Mouse (Mus musculus) kidney, postnatal 10 days (tissue): Measurements from ENCODE around the gene Spata5.

ENCODE experiments used
- DNase-seq: peaks from one replicate; pipeline ENCODE4 v3.0.0; 2021; ENCODE audit warnings: mixed read lengths

The Spata5 gene

GRCm38 (mm10) chr3:37419458-37419991, at the start of gene Spata5:
Gene Spata5 (plus strand): TSS chr3:37419896.
- DNase-seq = peak; percentile 100

- no peak for DNase-seq
Observed at GRCm38 (mm10) chr3:37370407-37370806, 49.3 kb upstream of the Spata5 start.

GRCm38 (mm10) chr3:37373712-37374111, 46.0 kb upstream of the Spata5 start:
- DNase-seq = peak; percentile 58

DNA sequence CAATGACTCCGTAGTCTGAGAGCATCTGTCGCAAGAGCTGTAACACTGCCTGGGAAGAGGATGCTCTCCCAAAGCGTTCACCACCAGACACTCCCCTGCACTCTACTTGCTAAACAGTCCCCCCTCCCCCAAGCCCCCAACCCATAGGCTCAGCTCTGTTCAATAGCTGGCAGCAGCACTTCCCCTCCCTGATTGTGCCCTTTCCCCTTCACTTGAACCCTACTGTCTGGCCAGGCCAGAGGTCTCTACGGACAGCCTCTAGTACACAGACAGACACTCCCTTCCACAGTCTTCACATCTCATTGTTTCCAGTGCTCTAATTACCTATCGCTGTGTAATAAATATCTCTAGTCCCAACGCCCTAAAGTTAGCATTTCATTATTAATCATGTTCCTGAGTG, 41.8 kb upstream of the Spata5 start:
- no peak for DNase-seq

DNA sequence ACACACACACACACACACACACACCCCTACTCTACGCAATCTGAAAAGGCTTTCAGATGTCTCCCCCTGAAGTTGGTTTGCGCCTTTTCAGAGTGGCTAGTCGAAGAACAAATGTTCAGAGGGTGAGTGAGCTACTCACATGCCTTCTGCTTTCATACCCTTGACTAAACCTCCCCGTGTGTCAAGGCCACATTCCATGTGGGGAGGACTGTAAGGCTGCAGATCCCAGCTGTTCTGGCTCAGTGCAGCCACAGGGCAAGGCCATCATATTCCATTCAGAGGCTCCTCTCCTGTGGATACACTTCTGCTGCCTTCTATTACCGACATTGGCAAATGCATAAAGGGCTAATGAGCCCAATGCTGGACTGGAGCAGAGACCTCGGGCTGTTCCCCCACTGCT, 41.3 kb upstream of the Spata5 start:
- DNase-seq = peak; percentile 43

GRCm38 (mm10) chr3:37379201-37379600, 40.5 kb upstream of the Spata5 start:
- no peak for DNase-seq

GRCm38 (mm10) chr3:37379930-37380881, 39.5 kb upstream of the Spata5 start:
- DNase-seq = peak; percentile 32

- no peak for DNase-seq
Observed at GRCm38 (mm10) chr3:37381457-37381856, 38.2 kb upstream of the Spata5 start.

DNA sequence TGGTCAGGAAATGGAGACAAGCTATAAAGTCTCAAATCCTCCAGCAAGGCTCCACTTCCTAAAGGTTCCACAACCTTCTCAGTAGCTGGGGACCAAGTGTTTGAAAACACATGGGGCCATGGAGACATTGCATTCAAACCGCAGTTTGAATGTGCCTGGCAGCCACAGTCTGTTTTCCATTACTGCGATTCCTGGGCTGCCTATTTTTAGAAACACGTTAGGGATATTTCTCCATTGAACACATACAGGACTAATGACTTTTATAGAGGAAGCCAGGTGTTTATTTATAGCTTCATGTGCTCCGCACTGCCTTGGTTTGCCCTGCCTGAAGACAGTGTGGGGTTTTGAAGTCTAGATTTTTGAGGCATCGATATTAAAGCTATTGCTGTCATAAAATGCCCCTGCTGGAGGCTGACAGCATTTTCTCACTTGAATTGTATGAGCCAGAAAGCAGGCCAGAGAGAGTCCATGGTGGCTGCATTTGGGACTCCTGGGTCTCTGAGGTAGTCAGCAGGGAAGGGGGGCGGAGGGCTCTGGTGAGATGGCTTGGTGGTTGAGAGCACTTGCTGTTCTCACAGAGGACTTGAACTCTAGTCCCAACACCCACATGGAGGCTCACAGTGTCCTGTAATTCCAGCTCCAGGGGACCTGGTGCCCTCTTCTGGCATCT, 36.5 kb upstream of the Spata5 start:
- no peak for DNase-seq

DNA sequence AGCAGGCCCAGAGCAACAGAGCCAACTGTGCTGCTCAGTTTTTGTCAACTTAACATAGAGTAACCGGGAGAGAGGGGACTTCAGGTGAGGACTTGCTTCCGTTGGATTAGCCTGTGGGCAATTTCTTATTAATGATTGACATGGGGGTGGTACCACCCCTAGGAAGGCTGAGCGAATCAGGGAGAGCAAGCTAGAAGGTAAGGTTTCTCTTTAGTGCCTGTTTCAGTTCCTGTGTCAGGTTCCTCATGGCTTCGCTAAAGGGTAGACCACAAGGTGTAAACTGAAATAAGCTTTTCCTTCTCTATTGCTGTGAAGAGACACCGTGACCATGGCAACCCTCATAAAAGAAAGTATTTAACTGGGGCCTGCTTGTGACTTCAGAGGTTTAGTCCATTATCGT, 32.4 kb upstream of the Spata5 start:
- DNase-seq = no peak

GRCm38 (mm10) chr3:37396930-37397608, 22.6 kb upstream of the Spata5 start:
- DNase-seq = no peak

GRCm38 (mm10) chr3:37397646-37398045, 22.1 kb upstream of the Spata5 start:
- no peak for DNase-seq

DNA sequence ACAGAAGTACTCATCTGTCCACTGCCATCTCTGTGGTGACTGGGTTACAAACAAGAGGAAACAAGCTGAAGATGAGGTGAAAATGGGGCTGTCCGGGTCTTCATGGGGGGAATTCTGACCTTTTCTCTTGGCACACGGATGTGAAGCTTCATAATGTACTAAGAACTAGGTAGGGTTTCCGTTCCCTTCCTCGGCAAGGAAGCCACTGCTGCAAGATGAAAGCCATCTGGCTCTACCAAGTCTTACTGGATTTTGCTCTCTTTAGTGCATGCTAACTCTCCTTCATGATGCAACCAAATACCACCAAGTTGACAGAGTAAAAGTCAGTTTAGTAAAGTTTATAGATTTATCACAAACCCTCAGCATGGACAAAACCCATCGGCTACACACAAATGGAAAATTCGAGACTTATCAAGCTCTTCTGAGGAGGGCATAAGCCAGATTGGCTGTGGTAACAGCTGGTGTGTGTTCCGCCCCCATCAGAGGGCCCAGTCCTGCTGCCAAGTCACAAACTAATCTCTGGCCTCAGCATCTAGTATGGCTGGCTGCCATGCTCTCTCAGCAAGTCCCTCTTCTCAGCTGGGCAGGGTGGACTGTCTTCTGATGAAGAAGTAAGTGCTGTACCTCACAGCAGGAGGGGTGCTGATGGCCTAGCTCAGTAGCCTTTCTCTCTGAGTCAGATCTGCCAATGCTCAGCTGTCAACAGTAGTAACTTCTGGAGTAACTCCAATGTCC, 20.9 kb upstream of the Spata5 start:
- DNase-seq = peak; percentile 53

- DNase-seq = peak; percentile 64
Observed at GRCm38 (mm10) chr3:37401729-37402610, 17.7 kb upstream of the Spata5 start.

DNA sequence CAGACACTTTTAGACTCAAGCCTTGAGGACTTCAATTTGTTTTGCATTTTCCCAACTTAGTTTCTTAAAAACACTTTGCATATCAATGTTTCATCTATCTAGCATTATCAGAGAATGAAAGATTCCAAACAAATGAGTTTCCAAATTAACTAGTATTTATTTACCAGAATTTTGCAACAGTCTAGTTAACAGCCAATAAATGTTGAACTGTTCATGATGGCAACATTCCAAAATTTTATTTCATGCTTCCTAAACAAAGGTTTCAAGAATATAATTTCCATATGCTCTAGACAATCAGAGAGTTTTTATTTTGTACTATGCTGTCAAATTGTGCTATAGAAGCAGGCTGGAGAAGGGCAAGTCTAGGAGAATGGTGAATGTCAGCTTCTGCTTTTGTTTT, 12.1 kb upstream of the Spata5 start:
- DNase-seq = no peak

DNA sequence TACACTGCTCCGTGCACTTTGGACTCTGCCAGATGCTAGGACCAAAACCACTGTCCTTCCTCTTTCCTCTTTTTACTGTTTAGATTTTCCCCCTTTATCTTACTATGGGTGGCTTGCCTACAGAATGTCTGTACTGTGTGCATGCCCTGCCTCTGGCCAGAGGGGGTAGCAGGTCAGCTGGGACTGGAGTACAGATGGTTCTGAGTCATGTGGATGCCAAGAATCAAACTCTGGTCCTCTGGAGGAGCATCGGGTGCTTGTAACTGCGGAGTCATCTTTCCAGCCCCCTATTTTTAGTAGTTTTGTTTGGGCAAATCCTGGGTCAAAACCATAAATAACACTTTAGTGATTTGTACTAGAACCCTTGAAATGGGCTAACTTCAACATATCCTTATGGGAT, 6.2 kb upstream of the Spata5 start:
- no peak for DNase-seq

DNA sequence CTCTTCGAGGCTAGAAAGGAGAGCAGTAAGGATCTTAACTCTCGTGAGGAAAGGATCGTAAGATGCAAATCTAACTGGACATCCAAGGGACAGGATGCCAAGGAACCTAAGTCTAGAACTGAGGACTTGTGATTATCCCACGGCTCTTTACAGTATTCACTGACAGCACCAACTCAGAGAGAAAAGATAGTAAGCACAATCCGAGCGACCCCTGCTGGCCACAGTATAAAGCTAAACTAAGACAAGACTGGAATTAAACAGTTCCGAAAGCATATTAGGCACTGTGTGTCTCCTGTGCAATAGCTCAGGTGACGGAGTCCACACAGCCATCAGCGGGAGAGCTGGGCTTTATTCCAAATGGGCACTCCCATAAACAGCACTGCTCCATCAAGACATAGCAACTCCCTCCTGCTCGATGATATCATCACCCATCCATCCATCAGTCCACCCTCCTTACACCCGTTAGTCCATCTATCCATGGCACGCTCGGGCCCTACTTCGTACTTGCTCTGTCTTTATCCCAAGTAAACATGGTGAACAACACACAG, 5.2 kb upstream of the Spata5 start:
- peak; percentile 92 for DNase-seq

DNA sequence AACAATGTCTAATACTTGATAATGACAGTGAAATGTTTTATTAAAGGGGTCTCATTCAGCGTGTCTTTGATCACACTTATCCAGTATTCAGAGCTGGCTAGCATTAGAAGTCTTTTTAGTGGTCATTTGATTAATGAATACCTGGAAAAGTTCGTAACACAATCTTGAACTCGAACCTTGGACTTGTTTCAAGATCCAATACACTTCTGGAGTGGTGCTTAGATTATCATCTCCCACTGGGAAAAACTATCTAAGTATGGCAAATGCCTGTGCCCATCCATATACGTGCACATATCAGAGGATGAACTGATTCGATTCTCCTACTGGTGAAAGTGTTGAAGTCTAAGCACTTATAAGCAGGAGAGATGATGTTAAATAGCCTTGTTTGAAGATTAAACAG, 1.4 kb upstream of the Spata5 start:
- no peak for DNase-seq

DNA sequence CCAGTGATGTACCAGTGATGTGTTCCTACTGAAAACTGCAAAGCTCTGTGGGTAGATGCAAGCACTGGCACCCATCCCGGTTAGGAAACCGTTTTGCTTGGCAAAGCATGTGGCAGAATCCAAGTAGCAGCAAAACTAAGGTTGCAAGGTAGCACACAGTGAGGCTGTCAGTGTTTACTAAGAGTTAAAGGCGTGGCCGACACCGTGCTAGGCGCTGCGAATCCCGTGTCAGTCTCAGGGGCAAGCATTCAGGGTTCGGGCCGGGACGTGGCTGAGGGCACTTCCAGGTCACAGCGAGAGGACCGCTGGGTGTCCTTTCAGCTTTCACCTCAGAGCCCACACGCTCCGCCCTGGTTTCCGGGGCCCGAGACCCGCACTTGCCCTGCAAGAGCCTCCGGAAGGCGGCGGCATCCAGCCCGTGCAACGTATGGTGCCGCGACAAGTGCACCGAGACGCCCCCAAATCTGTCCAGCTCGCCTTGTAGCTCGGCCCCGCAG, 687 bp upstream of the Spata5 start:
- no peak for DNase-seq

DNA sequence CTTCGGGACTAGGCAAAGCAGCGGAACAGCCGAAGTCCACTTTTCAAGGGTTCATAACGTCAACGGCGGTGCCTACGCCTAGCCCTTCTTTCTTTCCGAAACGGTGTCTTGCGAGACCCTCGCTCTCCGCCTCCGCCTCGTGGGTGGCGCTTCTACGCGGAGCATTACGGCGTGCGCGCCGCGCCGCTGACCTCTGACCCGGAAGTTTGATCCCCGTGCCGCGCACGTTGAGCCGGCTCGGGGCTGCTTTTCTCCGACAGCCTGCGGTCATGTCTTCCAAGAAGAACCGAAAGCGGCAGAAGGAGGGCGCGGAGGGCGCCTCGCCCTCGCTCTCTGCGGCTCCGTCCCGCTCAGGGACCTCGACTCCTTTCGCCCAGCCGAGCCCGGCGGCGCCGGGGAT, 376 bp downstream of the Spata5 start, which contains the start of gene Nudt6:
Gene Nudt6, minus strand, starts transcription at position 140 of the 400 bp plus-strand sequence.
- DNase-seq = peak; percentile 97

- no peak for DNase-seq
Observed at GRCm38 (mm10) chr3:37420641-37421040, 945 bp downstream of the Spata5 start.
